Mouse (Mus musculus) T-cell, adult 2 months (primary cell): Measurements from ENCODE around the gene Il20rb.

ENCODE experiments used
- DNase-seq: peaks from one replicate; pipeline ENCODE4 v3.0.0; 2022; ENCODE audit warnings: low spot score

The Il20rb gene

DNA sequence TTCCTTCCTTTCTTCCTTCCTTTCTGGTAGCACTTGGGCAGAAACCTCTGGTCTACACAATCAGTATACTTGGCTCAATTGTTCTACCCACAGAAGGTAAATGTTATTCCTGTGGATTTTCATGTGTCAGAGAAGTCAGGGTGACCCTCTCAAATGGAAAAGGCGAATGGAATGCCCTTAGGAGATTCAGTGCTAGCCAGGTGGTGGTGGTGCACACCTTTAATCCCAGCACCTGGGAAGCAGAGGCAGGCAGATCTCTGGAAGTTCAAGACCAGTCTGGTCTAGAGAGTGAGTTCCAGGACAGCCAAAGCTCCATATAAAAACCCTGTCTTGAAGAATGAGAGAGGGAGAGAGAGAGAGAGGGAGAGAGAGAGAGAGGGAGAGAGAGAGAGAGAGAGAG, 16.4 kb downstream of the Il20rb start:
- DNase-seq, result no peak

GRCm38 (mm10) chr9:100469681-100470080, 16.9 kb downstream of the Il20rb start:
- DNase-seq, result no peak

DNA sequence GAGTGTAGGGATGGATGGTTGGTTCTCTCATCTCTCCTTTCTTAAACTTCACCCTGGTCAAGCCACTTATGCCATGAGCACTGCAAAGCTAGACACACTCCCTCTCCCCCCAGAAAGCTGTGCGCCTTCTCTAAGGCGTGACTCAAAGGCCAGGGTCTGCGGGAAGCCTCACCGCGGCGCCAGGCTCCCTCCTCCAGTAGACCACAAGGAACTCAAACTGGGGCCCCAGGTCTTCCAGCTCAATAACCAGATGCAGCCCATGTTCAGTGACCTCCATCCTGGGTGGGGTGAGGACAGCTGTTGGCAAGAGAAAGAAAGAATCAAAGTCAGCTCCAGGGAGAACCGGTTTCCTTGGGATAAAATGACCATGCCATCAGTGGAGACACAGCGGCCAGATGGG, 18.4 kb downstream of the Il20rb start:
- no peak for DNase-seq

DNA sequence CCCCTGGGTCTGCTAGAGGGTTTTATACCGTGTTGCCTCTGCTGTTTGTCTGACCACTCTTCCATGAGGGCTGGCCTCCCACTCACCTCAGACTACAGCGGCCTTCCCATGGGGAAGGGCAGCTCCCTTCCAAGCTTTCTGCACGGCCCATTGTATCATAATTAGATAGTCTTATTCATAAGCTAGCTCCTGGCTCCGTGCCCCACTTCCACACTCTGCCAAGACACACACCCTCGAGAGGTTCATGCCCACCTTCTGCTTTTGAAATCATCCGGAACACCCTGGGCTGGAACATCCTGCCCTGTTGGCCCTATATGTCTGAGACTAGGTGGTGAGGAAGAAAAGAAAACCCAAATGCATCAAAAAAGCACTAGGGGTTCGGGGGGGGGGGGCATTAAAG, 18.9 kb downstream of the Il20rb start:
- DNase-seq, result no peak

- DNase-seq, result no peak
Observed at GRCm38 (mm10) chr9:100466743-100467142, 19.8 kb downstream of the Il20rb start.

- DNase-seq, result no peak
Observed at GRCm38 (mm10) chr9:100465988-100466387, 20.6 kb downstream of the Il20rb start.

GRCm38 (mm10) chr9:100465380-100465779, 21.2 kb downstream of the Il20rb start:
- DNase-seq, result no peak

DNA sequence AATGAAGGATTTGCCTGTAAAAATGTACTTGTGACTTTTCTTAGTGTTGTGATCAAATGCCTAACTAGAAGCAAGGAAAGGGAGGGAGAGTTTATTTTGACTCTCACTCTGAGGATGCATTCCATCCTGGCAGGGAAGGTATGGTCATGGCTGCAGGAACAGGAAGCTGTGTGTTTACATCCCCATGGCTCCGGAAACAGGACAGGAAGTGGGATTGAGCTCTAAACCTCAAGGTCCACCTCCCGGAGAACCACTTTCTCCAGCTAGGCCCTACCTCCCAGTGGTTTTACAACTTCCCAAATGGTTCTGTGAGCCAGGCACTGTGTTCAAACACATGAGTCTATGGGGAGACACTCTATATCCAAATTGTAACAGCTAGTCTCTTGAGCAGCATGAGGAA, 22.8 kb downstream of the Il20rb start:
- DNase-seq, result no peak

- peak; percentile 75 for DNase-seq
Observed at GRCm38 (mm10) chr9:100462098-100462497, 24.5 kb downstream of the Il20rb start.

GRCm38 (mm10) chr9:100461671-100462070, 24.9 kb downstream of the Il20rb start:
- no peak for DNase-seq

GRCm38 (mm10) chr9:100460203-100460602, 26.4 kb downstream of the Il20rb start:
- peak; percentile 90 for DNase-seq

DNA sequence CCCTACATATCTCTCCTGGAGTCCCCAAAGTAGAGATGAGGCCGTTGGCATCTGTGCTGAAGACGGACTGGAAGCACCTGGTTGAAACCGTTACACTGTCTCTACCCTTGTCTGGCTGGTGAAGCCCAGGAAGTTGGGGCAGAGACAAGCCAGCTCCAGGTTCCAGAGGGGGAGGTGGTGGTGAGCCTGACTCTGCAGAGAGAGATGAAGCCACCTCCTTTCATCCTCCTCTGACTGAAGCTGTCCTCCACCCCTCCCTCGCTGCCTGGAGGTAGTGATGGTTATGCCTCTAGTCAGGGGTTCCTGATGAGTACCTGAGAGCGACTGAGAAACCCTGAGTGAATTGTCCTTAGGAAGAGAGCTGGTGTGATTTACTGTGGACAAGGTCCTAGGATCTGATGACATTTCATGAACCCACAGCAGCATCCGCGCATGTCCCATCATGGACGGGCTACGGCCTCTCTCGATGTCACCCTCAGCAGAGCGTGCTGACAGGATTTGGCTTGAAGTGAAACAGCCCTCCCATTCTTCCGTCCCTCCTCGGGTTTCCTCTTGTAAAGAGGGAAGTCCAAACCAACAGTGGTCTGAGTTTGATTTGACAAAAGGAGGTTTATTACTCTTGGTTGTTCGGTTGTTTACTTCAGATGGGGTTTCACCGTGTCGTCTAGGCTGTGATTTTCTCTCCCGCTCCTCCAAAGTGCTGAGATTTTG, 28.5 kb downstream of the Il20rb start:
- DNase-seq, result peak; percentile 66

GRCm38 (mm10) chr9:100454664-100454993, 32.0 kb downstream of the Il20rb start:
- no peak for DNase-seq

GRCm38 (mm10) chr9:100453944-100454663, 32.5 kb downstream of the Il20rb start:
- peak; percentile 57 for DNase-seq

DNA sequence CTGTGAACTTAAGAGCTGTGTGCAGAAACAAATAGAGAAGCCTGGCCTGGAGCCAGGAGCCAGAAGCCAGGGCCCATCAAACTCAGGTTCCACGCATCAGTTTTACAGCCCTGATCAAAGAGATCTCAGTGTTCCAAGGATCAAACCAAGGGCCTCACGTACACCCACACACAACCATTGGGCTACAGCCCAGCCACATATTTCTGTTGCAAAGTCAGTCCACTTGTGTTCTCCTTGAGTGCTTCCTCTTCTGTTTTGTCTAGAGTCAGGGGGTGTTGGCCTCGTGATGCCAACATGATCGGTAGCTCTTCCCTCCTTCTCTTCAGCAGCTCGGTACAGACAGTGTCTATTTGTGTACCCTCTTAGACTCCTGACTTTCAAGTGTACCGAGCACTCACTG, 34.2 kb downstream of the Il20rb start:
- DNase-seq, result no peak

DNA sequence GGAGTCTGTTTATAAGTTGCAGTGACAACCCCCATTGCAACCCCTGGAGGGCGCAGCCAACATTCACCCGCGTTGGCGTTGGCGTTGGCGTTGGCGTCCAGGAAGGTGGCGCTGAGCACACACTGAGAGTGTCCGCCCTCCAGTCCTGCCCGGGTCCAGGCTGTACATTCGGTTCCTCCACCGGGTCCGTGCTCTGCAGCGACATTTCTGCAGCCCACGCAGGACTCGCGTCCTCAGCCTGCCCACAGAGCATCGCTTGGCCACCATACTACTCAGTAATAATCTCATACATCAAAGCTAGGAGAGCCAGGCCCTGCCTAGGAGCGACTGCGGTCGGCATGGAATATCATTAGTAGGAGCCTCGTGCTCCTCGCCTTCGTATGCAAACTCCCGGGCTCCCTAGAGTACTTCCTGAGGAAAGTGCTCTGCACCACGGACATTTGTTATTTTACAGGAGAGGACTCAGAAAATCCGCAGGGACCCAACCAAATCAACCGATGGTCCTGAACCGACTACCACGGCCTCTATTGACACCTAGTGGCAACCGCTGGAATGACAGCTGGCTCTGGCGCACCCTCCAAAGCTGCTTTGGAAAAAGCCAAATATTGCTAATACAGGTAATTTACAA, 40.4 kb downstream of the Il20rb start:
- DNase-seq, result peak; percentile 55

DNA sequence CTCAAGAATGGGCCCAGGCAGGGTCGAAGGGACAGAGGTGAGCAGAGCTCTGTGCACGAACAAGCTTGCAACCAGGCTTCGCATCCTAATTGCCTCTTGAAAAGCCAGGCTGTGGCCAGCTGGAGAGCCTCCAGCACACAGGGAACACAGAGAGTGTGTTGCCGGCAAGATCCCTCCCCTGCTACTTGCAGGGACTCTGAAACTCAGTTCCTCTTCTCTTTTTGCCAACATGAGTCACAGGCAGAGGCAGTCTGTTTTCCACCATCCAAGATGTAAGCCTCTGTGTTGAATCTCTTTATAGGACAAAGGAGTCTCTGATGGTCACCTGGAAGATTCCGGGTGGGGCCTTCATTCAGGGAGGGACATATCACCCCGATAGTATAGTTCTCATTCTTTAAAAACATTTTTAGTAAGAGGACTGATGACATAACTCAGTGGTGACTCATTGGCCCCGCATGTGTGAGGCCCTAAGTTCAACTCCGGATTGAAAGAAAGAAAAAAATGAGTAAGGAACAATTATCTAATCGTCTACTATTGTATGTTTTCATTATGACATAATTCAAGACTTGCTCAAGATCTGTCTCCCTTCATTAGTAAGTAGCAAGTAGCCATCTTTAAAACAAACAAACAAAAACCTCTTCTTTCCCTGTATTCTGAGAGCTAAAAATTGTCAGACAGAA, 46.3 kb downstream of the Il20rb start:
- DNase-seq, result no peak

GRCm38 (mm10) chr9:100439481-100439880, 47.1 kb downstream of the Il20rb start:
- DNase-seq, result no peak

DNA sequence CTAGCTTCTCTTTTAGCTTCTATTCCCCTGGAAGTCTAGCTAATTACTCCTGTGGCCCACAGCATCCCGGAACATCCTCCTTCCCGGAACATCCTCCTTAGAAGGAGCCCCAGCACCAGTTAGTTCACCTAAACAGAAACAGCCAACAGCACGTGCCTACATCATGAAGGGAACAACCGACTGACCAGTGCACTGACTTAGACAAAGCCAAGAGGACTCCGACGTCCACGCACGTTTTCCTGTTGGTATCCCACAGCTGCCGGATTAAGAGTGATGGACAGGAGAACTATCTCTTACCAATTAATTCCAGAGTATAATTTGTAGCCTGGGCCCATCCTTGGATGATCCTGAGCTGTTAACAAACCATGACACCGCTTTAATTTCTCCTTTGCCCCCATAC, 47.6 kb downstream of the Il20rb start:
- DNase-seq, result no peak

- no peak for DNase-seq
Observed at GRCm38 (mm10) chr9:100436865-100437595, 49.6 kb downstream of the Il20rb start.

GRCm38 (mm10) chr9:100431355-100431754, 55.2 kb downstream of the Il20rb start:
- DNase-seq, result no peak

- DNase-seq, result no peak
Observed at GRCm38 (mm10) chr9:100430911-100431310, 55.7 kb downstream of the Il20rb start.
